Mouse (Mus musculus) MEL (cell line): ENCODE data around the gene Chd1l. TPM values are rescaled to one million over a fixed set of nuclear protein-coding genes. Genes with fewer than 3 reads are reported as not detected.

ENCODE experiments used
- DNase-seq: peaks from one replicate; pipeline ENCODE4 v3.0.0; 2011; ENCODE audit warnings: low read depth, low spot score
- H3K27ac ChIP-seq: 2 replicates; pipeline ENCODE4 v1.5.1; 2012; ENCODE audit warnings: low read depth, mild to moderate bottlenecking, control low read depth, low read length, moderate library complexity; ENCODE audit not compliant: control insufficient read depth
- H3K27me3 ChIP-seq, 2 experiments: fragments of 150-350 bp in 1 of 2; sonication (generic) in 1 of 2; 2 replicates each; pipeline ENCODE4 v1.6.1; 2012; ENCODE audit warnings: low read length in 2 of 2, mild to moderate bottlenecking in 2 of 2, improper control_type of control experiment in 1 of 2, moderate library complexity in 1 of 2; ENCODE audit not compliant: insufficient read depth in 2 of 2, control insufficient read depth in 1 of 2
- H3K36me3 ChIP-seq, 2 experiments: 2 replicates each; pipeline ENCODE4 v1.6.1; 2012 to 2014; ENCODE audit warnings: low read length in 2 of 2, improper control_type of control experiment in 1 of 2, inconsistent platforms in 1 of 2, mild to moderate bottlenecking in 1 of 2; ENCODE audit not compliant: insufficient read depth in 2 of 2, control insufficient read depth in 1 of 2
- H3K4me1 ChIP-seq, 2 experiments: fragments of 150-350 bp in 1 of 2; sonication (generic) in 1 of 2; 2 replicates each; pipeline ENCODE4 v1.6.1; 2012; ENCODE audit warnings: low read length in 2 of 2, improper control_type of control experiment in 1 of 2, mild to moderate bottlenecking in 1 of 2; ENCODE audit not compliant: insufficient read depth in 2 of 2, control insufficient read depth in 1 of 2
- H3K4me3 ChIP-seq, 2 experiments: fragments of 150-350 bp in 1 of 2; sonication (generic) in 1 of 2; 2 replicates each; pipeline ENCODE4 v1.5.1; 2012; ENCODE audit warnings: low read depth in 2 of 2, low read length in 2 of 2, mild to moderate bottlenecking in 2 of 2, moderate library complexity in 2 of 2, control low read depth in 1 of 2, improper control_type of control experiment in 1 of 2; ENCODE audit not compliant: control insufficient read depth in 1 of 2, insufficient read depth in 1 of 2
- H3K79me2 ChIP-seq: 2 replicates; pipeline ENCODE4 v1.6.1; 2012; ENCODE audit warnings: mild to moderate bottlenecking, low read length, moderate library complexity; ENCODE audit not compliant: control insufficient read depth, poor library complexity, insufficient read depth
- H3K9ac ChIP-seq: 2 replicates; pipeline ENCODE4 v1.6.1; 2012; ENCODE audit warnings: low read depth, mild to moderate bottlenecking, control low read depth, low read length, moderate library complexity; ENCODE audit not compliant: control insufficient read depth, poor library complexity, severe bottlenecking
- H3K9me3 ChIP-seq: fragments of 150-350 bp; sonication (generic); replicated peaks from 2 replicates; pipeline ENCODE4 v1.6.1; 2012; ENCODE audit warnings: mild to moderate bottlenecking, low read length, improper control_type of control experiment, moderate library complexity; ENCODE audit not compliant: insufficient read depth
- BHLHE40 ChIP-seq: IDR thresholded peaks from 2 replicates; pipeline ENCODE4 v1.6.1; 2012; ENCODE audit warnings: low read depth, mild to moderate bottlenecking, inconsistent platforms, low read length, improper control_type of control experiment, borderline replicate concordance
- CTCF ChIP-seq, 3 experiments: IDR thresholded peaks in 2 of 3; conservative IDR thresholded peaks in 1 of 3; 2 replicates each; pipeline ENCODE4 v1.5.1; 2011 to 2012; ENCODE audit warnings: low read length in 3 of 3, low read depth in 2 of 3, mild to moderate bottlenecking in 2 of 3, improper control_type of control experiment in 1 of 3, inconsistent platforms in 1 of 3, mixed read lengths in 1 of 3, moderate library complexity in 1 of 3; ENCODE audit not compliant: control insufficient read depth in 1 of 3, insufficient read depth in 1 of 3, poor library complexity in 1 of 3, severe bottlenecking in 1 of 3
- ELF1 ChIP-seq: IDR thresholded peaks from 2 replicates; pipeline ENCODE4 v1.6.1; 2014; ENCODE audit warnings: low read depth, mild to moderate bottlenecking, inconsistent platforms, low read length, improper control_type of control experiment, moderate library complexity
- EP300 ChIP-seq, 2 experiments: IDR thresholded peaks; 2 replicates each; pipeline ENCODE4 v1.6.1; 2011; ENCODE audit warnings: improper control_type of control experiment in 2 of 2, low read length in 2 of 2, low read depth in 1 of 2, mild to moderate bottlenecking in 1 of 2
- GABPA ChIP-seq: IDR thresholded peaks from 2 replicates; pipeline ENCODE4 v1.6.1; 2012; ENCODE audit warnings: low read depth, mild to moderate bottlenecking, inconsistent platforms, low read length, improper control_type of control experiment, moderate library complexity
- GATA1 ChIP-seq: IDR thresholded peaks from 2 replicates; pipeline ENCODE4 v1.6.1; 2011; ENCODE audit warnings: low read depth, low read length, improper control_type of control experiment
- JUND ChIP-seq: IDR thresholded peaks from 2 replicates; pipeline ENCODE4 v1.6.1; 2011; ENCODE audit warnings: low read depth, mild to moderate bottlenecking, improper control_type of control experiment, low read length
- MAFK ChIP-seq: IDR thresholded peaks from 2 replicates; pipeline ENCODE4 v1.6.1; 2011; ENCODE audit warnings: low read depth, mild to moderate bottlenecking, low read length, improper control_type of control experiment, borderline replicate concordance
- MAX ChIP-seq: IDR thresholded peaks from 2 replicates; pipeline ENCODE4 v1.6.1; 2011; ENCODE audit warnings: low read length, improper control_type of control experiment
- MAZ ChIP-seq: IDR thresholded peaks from 2 replicates; pipeline ENCODE4 v1.6.1; 2012; ENCODE audit warnings: low read depth, mild to moderate bottlenecking, inconsistent platforms, low read length, improper control_type of control experiment
- MEF2A ChIP-seq: IDR thresholded peaks from 2 replicates; pipeline ENCODE4 v1.6.1; 2014; ENCODE audit warnings: low read depth, mild to moderate bottlenecking, inconsistent platforms, low read length, improper control_type of control experiment; ENCODE audit not compliant: poor library complexity, insufficient replicate concordance, severe bottlenecking; ENCODE audit errors: extremely low read depth
- MXI1 ChIP-seq: IDR thresholded peaks from 2 replicates; pipeline ENCODE4 v1.6.1; 2011; ENCODE audit warnings: mild to moderate bottlenecking, low read depth, low read length, improper control_type of control experiment
- MYB ChIP-seq: IDR thresholded peaks from 2 replicates; pipeline ENCODE4 v1.6.1; 2011; ENCODE audit warnings: mild to moderate bottlenecking, low read depth, low read length, improper control_type of control experiment
- MYC ChIP-seq: IDR thresholded peaks from 2 replicates; pipeline ENCODE4 v1.6.1; 2011; ENCODE audit warnings: low read depth, mild to moderate bottlenecking, low read length, improper control_type of control experiment, moderate library complexity
- NELFE ChIP-seq: IDR thresholded peaks from 2 replicates; pipeline ENCODE4 v1.6.1; 2011; ENCODE audit warnings: low read depth, low read length, improper control_type of control experiment
- NRF1 ChIP-seq: IDR thresholded peaks from 2 replicates; pipeline ENCODE4 v1.6.1; 2014; ENCODE audit warnings: low read depth, mild to moderate bottlenecking, inconsistent platforms, low read length, improper control_type of control experiment, moderate library complexity; ENCODE audit not compliant: poor library complexity, insufficient read depth, severe bottlenecking
- POLR2A ChIP-seq, 2 experiments: IDR thresholded peaks; 2 replicates each; pipeline ENCODE4 v1.6.1; 2011 to 2012; ENCODE audit warnings: low read length in 2 of 2, mild to moderate bottlenecking in 2 of 2, control low read depth in 1 of 2, improper control_type of control experiment in 1 of 2, low read depth in 1 of 2, moderate library complexity in 1 of 2; ENCODE audit not compliant: control insufficient read depth in 1 of 2, insufficient read depth in 1 of 2, poor library complexity in 1 of 2
- POLR2AphosphoS2 ChIP-seq: IDR thresholded peaks from 2 replicates; pipeline ENCODE4 v1.6.1; 2011; ENCODE audit warnings: low read length, improper control_type of control experiment
- POLR2AphosphoS5 ChIP-seq: IDR thresholded peaks from 2 replicates; pipeline ENCODE4 v1.6.1; 2012; ENCODE audit warnings: low read depth, borderline replicate concordance, mild to moderate bottlenecking, inconsistent platforms, low read length, moderate library complexity, mixed read lengths
- RAD21 ChIP-seq: IDR thresholded peaks from 2 replicates; pipeline ENCODE4 v1.6.1; 2011; ENCODE audit warnings: mild to moderate bottlenecking, low read depth, low read length, improper control_type of control experiment
- RCOR1 ChIP-seq: IDR thresholded peaks from 2 replicates; pipeline ENCODE4 v1.6.1; 2012; ENCODE audit warnings: low read depth, mild to moderate bottlenecking, inconsistent platforms, low read length, improper control_type of control experiment
- SIN3A ChIP-seq: IDR thresholded peaks from 2 replicates; pipeline ENCODE4 v1.6.1; 2012; ENCODE audit warnings: low read length, improper control_type of control experiment, inconsistent platforms
- TAL1 ChIP-seq: IDR thresholded peaks from 2 replicates; pipeline ENCODE4 v1.6.1; 2012; ENCODE audit warnings: mild to moderate bottlenecking, inconsistent platforms, low read length, moderate library complexity, mixed read lengths
- TCF12 ChIP-seq: IDR thresholded peaks from 2 replicates; pipeline ENCODE4 v1.6.1; 2014; ENCODE audit warnings: low read depth, mild to moderate bottlenecking, inconsistent platforms, low read length, improper control_type of control experiment, moderate library complexity
- UBTF ChIP-seq: IDR thresholded peaks from 2 replicates; pipeline ENCODE4 v1.6.1; 2012; ENCODE audit warnings: low read depth, mild to moderate bottlenecking, inconsistent platforms, low read length, improper control_type of control experiment, moderate library complexity, borderline replicate concordance; ENCODE audit not compliant: insufficient read depth
- USF1 ChIP-seq: IDR thresholded peaks from 2 replicates; pipeline ENCODE4 v1.6.1; 2014; ENCODE audit warnings: low read depth, mild to moderate bottlenecking, inconsistent platforms, low read length, improper control_type of control experiment, moderate library complexity
- USF2 ChIP-seq, 2 experiments: IDR thresholded peaks; 2 replicates each; pipeline ENCODE4 v1.6.1; 2011 to 2012; ENCODE audit warnings: improper control_type of control experiment in 2 of 2, low read length in 2 of 2, borderline replicate concordance in 1 of 2, inconsistent platforms in 1 of 2, low read depth in 1 of 2, mild to moderate bottlenecking in 1 of 2; ENCODE audit not compliant: insufficient read depth in 1 of 2
- ZC3H11A ChIP-seq: IDR thresholded peaks from 2 replicates; pipeline ENCODE4 v1.6.1; 2012; ENCODE audit warnings: low read depth, mild to moderate bottlenecking, inconsistent platforms, low read length, improper control_type of control experiment
- ZKSCAN1 ChIP-seq: IDR thresholded peaks from 2 replicates; pipeline ENCODE4 v1.6.1; 2012; ENCODE audit warnings: low read depth, mild to moderate bottlenecking, inconsistent platforms, low read length, improper control_type of control experiment, moderate library complexity
- ZMIZ1 ChIP-seq: IDR thresholded peaks from 2 replicates; pipeline ENCODE4 v1.6.1; 2012; ENCODE audit warnings: low read depth, mild to moderate bottlenecking, inconsistent platforms, low read length, improper control_type of control experiment, moderate library complexity
- ZNF384 ChIP-seq: IDR thresholded peaks from 2 replicates; pipeline ENCODE4 v1.6.1; 2012; ENCODE audit warnings: low read depth, mild to moderate bottlenecking, inconsistent platforms, low read length, improper control_type of control experiment
- polyA plus RNA-seq, 2 experiments: library from polyadenylated mRNA; stranded (reverse) in 1 of 2; unstranded in 1 of 2; fragments of >175 nt in 1 of 2; fragments of >200 nt in 1 of 2; gene quantifications; 2 replicates each; pipeline versions ENCODE4 v1.2.1 to v1.2.4; 2012; ENCODE audit warnings: low replicate concordance in 2 of 2, low read depth in 1 of 2; ENCODE audit not compliant: insufficient read length in 2 of 2, insufficient read depth in 1 of 2, missing spikeins in 1 of 2
- total RNA-seq: library from RNA; depleted of rRNA; stranded (reverse); fragments of 300-350 nt; gene quantifications from 2 replicates; pipeline ENCODE4 v1.2.3, GENCODE M21; 2012

Chd1l gene
- total and polyA plus RNA-seq, 3 experiments, result 59.1 to 70.5 TPM; not detected in 1

DNA sequence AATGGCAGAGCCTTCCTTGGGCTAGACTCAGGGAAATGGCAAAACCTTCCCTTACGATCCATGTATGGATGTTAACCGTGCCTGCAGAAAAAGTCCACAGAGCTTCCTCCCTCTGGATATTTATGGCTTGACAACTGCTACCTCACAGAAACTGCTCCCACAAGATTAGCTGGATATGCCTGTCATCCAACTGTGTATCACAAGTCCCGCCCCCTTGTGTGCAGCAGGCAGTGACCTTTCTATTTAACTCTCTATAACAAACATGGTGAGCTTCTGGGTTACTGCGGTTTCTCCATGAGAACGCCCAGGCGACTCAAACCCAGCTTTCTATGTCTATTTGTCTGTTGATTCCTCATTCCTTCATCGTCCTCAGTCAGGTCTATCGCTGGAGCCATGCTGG lies 7.9 kb upstream of the Chd1l start (continued):
- TF ChIP-seq JUND (no peak), EP300 (IDR thresholded peaks at IDR 0.05; ENCODE audit: low read depth in 1 of 2, low read length in 2 of 2) (0 out of 4 replicates have a peak, but pooled peaks of 1 of the 2 experiments have one; percentile 21), MYC (no peak), RAD21 (no peak), BHLHE40 (0 out of 2 replicates have a peak, but pooled peaks have one; percentile 16), GABPA (no peak), CTCF (IDR thresholded peaks at IDR 0.05 in 2 of 3, conservative IDR thresholded peaks at IDR 0.05 in 1 of 3; ENCODE audit: control insufficient read depth in 1 of 3, insufficient read depth in 1 of 3, low read depth in 2 of 3, low read length in 3 of 3, poor library complexity in 1 of 3, severe bottlenecking in 1 of 3) (no peak), UBTF (no peak), GATA1 (no peak), SIN3A (no peak; the same call in 1 of the 2 replicates), POLR2A (IDR thresholded peaks at IDR 0.05; ENCODE audit: control insufficient read depth in 1 of 2, insufficient read depth in 1 of 2, low read depth in 1 of 2, low read length in 2 of 2, poor library complexity in 1 of 2) (0 out of 4 replicates have a peak, but pooled peaks of 1 of the 2 experiments have one; percentile 26), TCF12 (no peak), MAX (no peak), MAZ (no peak), ZNF384 (no peak)

- peaks cover 3 to 5% of the 10 kb centered on the region in 2 experiments; a peak in 2 of 4 replicates for H3K4me1 ChIP-seq
- H3K4me3 ChIP-seq, result peak overlapping the region; percentile 54 to 64
- peak; percentile 87 for DNase-seq
- H3K79me2 ChIP-seq, result no peaks in the 10 kb centered on the region
- peak overlapping the region; percentile 3 for H3K9ac ChIP-seq
- peaks cover 0 to 5% of the 10 kb centered on the region in 2 experiments; a peak in 2 of 4 replicates for H3K36me3 ChIP-seq
- H3K9me3 ChIP-seq, result no peaks in the 10 kb centered on the region
- peaks cover 7 to 11% of the 10 kb centered on the region in 2 experiments; a peak in 3 of 4 replicates for H3K27me3 ChIP-seq
- H3K27ac ChIP-seq, result no peak overlapping the region
- TF ChIP-seq POLR2AphosphoS2 (no peak), MAFK (no peak), CTCF (IDR thresholded peaks at IDR 0.05 in 2 of 3, conservative IDR thresholded peaks at IDR 0.05 in 1 of 3; ENCODE audit: control insufficient read depth in 1 of 3, insufficient read depth in 1 of 3, low read depth in 2 of 3, low read length in 3 of 3, poor library complexity in 1 of 3, severe bottlenecking in 1 of 3) (no peak), NELFE (no peak), USF1 (no peak), SIN3A (no peak), ZKSCAN1 (peak; percentile 14; the same call in 1 of the 2 replicates), NRF1 (peak; percentile 73), TAL1 (peak; percentile 11; the same call in 1 of the 2 replicates), RCOR1 (no peak), BHLHE40 (no peak), JUND (no peak), TCF12 (no peak), POLR2A (IDR thresholded peaks at IDR 0.05; ENCODE audit: control insufficient read depth in 1 of 2, insufficient read depth in 1 of 2, low read depth in 1 of 2, low read length in 2 of 2, poor library complexity in 1 of 2) (peak in 1 of 2 experiments; percentile 42; a peak in 1 of 4 replicates), USF2 (IDR thresholded peaks at IDR 0.05; ENCODE audit: borderline replicate concordance in 1 of 2, insufficient read depth in 1 of 2, low read depth in 1 of 2, low read length in 2 of 2) (no peak), MXI1 (peak; percentile 69), ZC3H11A (no peak), ELF1 (no peak), RAD21 (no peak), POLR2AphosphoS5 (no peak), MEF2A (no peak), MYB (no peak), GABPA (no peak), ZMIZ1 (no peak)
Measured at GRCm38 (mm10) chr3:97617091-97617825, 7.3 kb upstream of the Chd1l start.
